Mouse (Mus musculus): ENCODE measurements around the gene Fbxo22.

GRCm38 (mm10) chr9:55199348-55199747, 9.4 kb upstream of the Fbxo22 start:
- TF ChIP-seq CTCF (IDR thresholded peaks at IDR 0.05; ENCODE audit: low read depth) (peak; percentile 53), EP300 (IDR thresholded peaks at IDR 0.05; ENCODE audit: low read depth) (no peak)
